Mouse (Mus musculus): ENCODE results near the gene Tgm7. TPM values are rescaled to one million over a fixed set of nuclear protein-coding genes. Genes with fewer than 3 reads are reported as not detected.

Tgm7 gene
- polyA plus RNA-seq, 1 experiment from 2014 or later: not detected

- DNase-seq (ENCODE audit: low spot score) (no peak), ATAC-seq (replicated peaks; ENCODE audit: low FRiP score) (peak; percentile 81)
- WGBS: 59% methylated on average over 6 of the region's 6 CpGs
Measured at GRCm38 (mm10) chr2:121055915-121056314, 53.7 kb downstream of the Tgm7 start.

GRCm38 (mm10) chr2:121054060-121054459 lies 55.5 kb downstream of the Tgm7 start:
- no peak overlapping the region for H3K4me3 ChIP-seq (ENCODE audit: low read depth, low read length)
- no peak overlapping the region for H3K4me2 ChIP-seq
- no peaks in the 10 kb centered on the region for H3K9me3 ChIP-seq (ENCODE audit: control insufficient read depth, low read length)
- H3K4me1 ChIP-seq (replicated peaks; ENCODE audit: control insufficient read depth, insufficient read depth, low read length): no peaks in the 10 kb centered on the region
- no peaks in the 10 kb centered on the region for H3K27me3 ChIP-seq (replicated peaks; ENCODE audit: control insufficient read depth, insufficient read depth, low read length)
- H3K9ac ChIP-seq (ENCODE audit: low read depth, low read length): no peak overlapping the region
- 38% methylated on average over 2 of the region's 2 CpGs for WGBS
- no peak for ATAC-seq (replicated peaks; ENCODE audit: low FRiP score)
- H3K36me3 ChIP-seq (ENCODE audit: control insufficient read depth, insufficient read depth, low read length): no peaks in the 10 kb centered on the region
- H3K27ac ChIP-seq (ENCODE audit: low read depth, low read length): no peak overlapping the region
- DNase-seq (ENCODE audit: low spot score): no peak

More at GRCm38 (mm10) chr2:121055915-121056314, 53.7 kb downstream of the Tgm7 start:
- H3K9me3 ChIP-seq (ENCODE audit: control insufficient read depth, low read length): no peaks in the 10 kb centered on the region
- H3K4me2 ChIP-seq: no peak overlapping the region
- no peaks in the 10 kb centered on the region for H3K4me1 ChIP-seq (replicated peaks; ENCODE audit: control insufficient read depth, insufficient read depth, low read length)
- no peaks in the 10 kb centered on the region for H3K36me3 ChIP-seq (ENCODE audit: control insufficient read depth, insufficient read depth, low read length)
- H3K27me3 ChIP-seq (replicated peaks; ENCODE audit: control insufficient read depth, insufficient read depth, low read length): no peaks in the 10 kb centered on the region
- H3K9ac ChIP-seq (ENCODE audit: low read depth, low read length): no peak overlapping the region
- H3K4me3 ChIP-seq (ENCODE audit: low read depth, low read length): no peak overlapping the region
- no peak overlapping the region for H3K27ac ChIP-seq (ENCODE audit: low read depth, low read length)

GRCm38 (mm10) chr2:121052176-121052575 lies 57.4 kb downstream of the Tgm7 start:
- Histone ChIP-seq H3K4me3 (ENCODE audit: low read depth, low read length) (no peak overlapping the region), H3K27ac (ENCODE audit: low read depth, low read length) (no peak overlapping the region), H3K9ac (ENCODE audit: low read depth, low read length) (no peak overlapping the region), H3K4me2 (no peak overlapping the region), H3K27me3 (replicated peaks; ENCODE audit: control insufficient read depth, insufficient read depth, low read length) (no peaks in the 10 kb centered on the region), H3K4me1 (replicated peaks; ENCODE audit: control insufficient read depth, insufficient read depth, low read length) (no peaks in the 10 kb centered on the region), H3K36me3 (ENCODE audit: control insufficient read depth, insufficient read depth, low read length) (no peaks in the 10 kb centered on the region), H3K9me3 (ENCODE audit: control insufficient read depth, low read length) (no peaks in the 10 kb centered on the region)
- no peak for DNase-seq (ENCODE audit: low spot score)
- WGBS: 85% methylated on average over 5 of the region's 5 CpGs
- no peak for ATAC-seq (replicated peaks; ENCODE audit: low FRiP score)

GRCm38 (mm10) chr2:121045653-121046052 lies 63.9 kb downstream of the Tgm7 start:
- no peaks in the 10 kb centered on the region for H3K27me3 ChIP-seq (replicated peaks; ENCODE audit: control insufficient read depth, insufficient read depth, low read length)
- no peak overlapping the region for H3K4me3 ChIP-seq (ENCODE audit: low read depth, low read length)
- DNase-seq (ENCODE audit: low spot score) (no peak), ATAC-seq (replicated peaks; ENCODE audit: low FRiP score) (no peak)
- H3K4me1 ChIP-seq (replicated peaks; ENCODE audit: control insufficient read depth, insufficient read depth, low read length): no peaks in the 10 kb centered on the region
- H3K9me3 ChIP-seq (ENCODE audit: control insufficient read depth, low read length): no peaks in the 10 kb centered on the region
- no peak overlapping the region for H3K9ac ChIP-seq (ENCODE audit: low read depth, low read length)
- no peak overlapping the region for H3K4me2 ChIP-seq
- H3K36me3 ChIP-seq (ENCODE audit: control insufficient read depth, insufficient read depth, low read length): no peaks in the 10 kb centered on the region
- 82% methylated on average over 4 of the region's 4 CpGs for WGBS
- H3K27ac ChIP-seq (ENCODE audit: low read depth, low read length): no peak overlapping the region

Other genes with a start within 250 kb of the Tgm7 start
- gene Ubr1, start 139.1 kb downstream of the Tgm7 start, polyA plus RNA-seq (2014; fragmentation: Nextera tagmentation; extraction: Ambion mirVana): 22.3 and 23.4 TPM in 2 replicates
- gene Tmem62, start 132.8 kb downstream of the Tgm7 start, polyA plus RNA-seq (2014; fragmentation: Nextera tagmentation; extraction: Ambion mirVana): 3.0 and 3.7 TPM in 2 replicates
- gene Ccndbp1, start 101.4 kb downstream of the Tgm7 start, polyA plus RNA-seq (2014; fragmentation: Nextera tagmentation; extraction: Ambion mirVana): 42.6 and 45.0 TPM in 2 replicates
- gene Epb42, start 72.7 kb downstream of the Tgm7 start, polyA plus RNA-seq (2014; fragmentation: Nextera tagmentation; extraction: Ambion mirVana): 61.3 and 70.2 TPM in 2 replicates
- 0.16 and 0.38 TPM in 2 replicates for gene Tgm5, start 24.0 kb downstream of the Tgm7 start, polyA plus RNA-seq (2014; fragmentation: Nextera tagmentation; extraction: Ambion mirVana)
- gene Adal, start 30.6 kb upstream of the Tgm7 start, polyA plus RNA-seq (2014; fragmentation: Nextera tagmentation; extraction: Ambion mirVana): 17.8 and 18.5 TPM in 2 replicates
- 16.8 and 17.1 TPM in 2 replicates for gene Lcmt2, start 30.9 kb upstream of the Tgm7 start, polyA plus RNA-seq (2014; fragmentation: Nextera tagmentation; extraction: Ambion mirVana)
- 50.4 and 51.0 TPM in 2 replicates for gene Tubgcp4, start 60.9 kb upstream of the Tgm7 start, polyA plus RNA-seq (2014; fragmentation: Nextera tagmentation; extraction: Ambion mirVana)
- 7.6 and 8.8 TPM in 2 replicates for gene Zscan29, start 61.3 kb upstream of the Tgm7 start, polyA plus RNA-seq (2014; fragmentation: Nextera tagmentation; extraction: Ambion mirVana)
- gene Trp53bp1, start 161.6 kb upstream of the Tgm7 start, polyA plus RNA-seq (2014; fragmentation: Nextera tagmentation; extraction: Ambion mirVana): 32.4 and 36.0 TPM in 2 replicates
- gene Map1a, start 179.8 kb upstream of the Tgm7 start, polyA plus RNA-seq (2014; fragmentation: Nextera tagmentation; extraction: Ambion mirVana): 1.5 and 2.1 TPM in 2 replicates
- 9.6 and 10.1 TPM in 2 replicates for gene Ppip5k1, start 245.6 kb upstream of the Tgm7 start, polyA plus RNA-seq (2014; fragmentation: Nextera tagmentation; extraction: Ambion mirVana)
- gene Ckmt1, start 247.9 kb upstream of the Tgm7 start, polyA plus RNA-seq (2014; fragmentation: Nextera tagmentation; extraction: Ambion mirVana): 1.7 TPM in 2 replicates